Mouse (Mus musculus): Measurements from ENCODE around the gene Trim13.

Trim13 gene

GRCm38 (mm10) chr14:61620371-61620770 is 22.3 kb downstream of the Trim13 start:
- DNase-seq, result no peak

GRCm38 (mm10) chr14:61635969-61636368 is 37.9 kb downstream of the Trim13 start:
- DNase-seq, result no peak

DNA sequence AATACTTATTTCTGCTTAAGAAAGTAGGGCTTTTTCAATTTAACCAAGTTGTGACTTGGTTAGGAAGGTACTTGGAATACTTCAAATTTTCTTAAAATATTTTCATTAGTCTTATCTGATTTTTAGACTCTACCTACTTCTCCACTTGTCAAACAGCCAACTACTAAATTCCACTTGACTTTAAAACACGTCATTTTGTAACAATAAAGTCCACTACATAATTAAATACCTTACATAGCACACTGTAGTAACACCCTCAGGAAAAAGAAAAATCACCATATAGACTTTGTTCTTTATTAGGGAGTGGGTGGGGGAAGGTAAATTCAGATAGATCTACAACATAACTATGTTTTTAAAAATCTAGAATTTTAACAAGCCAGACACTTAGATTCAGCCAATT is 44.6 kb downstream of the Trim13 start:
- no peak for DNase-seq

DNA sequence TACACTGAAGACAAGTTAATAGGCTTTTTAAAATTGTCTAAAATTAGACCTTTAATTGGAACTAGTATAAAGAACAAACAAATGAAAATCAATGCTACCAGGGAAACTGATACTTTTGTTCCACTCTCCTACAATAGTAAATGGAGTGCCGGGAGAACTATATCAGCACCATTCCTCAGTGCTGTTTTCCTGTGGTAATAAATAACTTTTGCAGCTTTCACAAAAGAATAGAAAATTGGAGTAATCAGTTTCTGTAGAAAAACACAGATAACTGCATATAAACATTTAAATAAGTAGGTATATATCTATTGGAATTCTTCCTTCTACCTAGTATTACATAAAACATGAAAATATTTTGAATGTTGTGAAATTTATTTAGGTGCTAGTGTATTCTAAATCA is 47.5 kb downstream of the Trim13 start:
- DNase-seq, result no peak

DNA sequence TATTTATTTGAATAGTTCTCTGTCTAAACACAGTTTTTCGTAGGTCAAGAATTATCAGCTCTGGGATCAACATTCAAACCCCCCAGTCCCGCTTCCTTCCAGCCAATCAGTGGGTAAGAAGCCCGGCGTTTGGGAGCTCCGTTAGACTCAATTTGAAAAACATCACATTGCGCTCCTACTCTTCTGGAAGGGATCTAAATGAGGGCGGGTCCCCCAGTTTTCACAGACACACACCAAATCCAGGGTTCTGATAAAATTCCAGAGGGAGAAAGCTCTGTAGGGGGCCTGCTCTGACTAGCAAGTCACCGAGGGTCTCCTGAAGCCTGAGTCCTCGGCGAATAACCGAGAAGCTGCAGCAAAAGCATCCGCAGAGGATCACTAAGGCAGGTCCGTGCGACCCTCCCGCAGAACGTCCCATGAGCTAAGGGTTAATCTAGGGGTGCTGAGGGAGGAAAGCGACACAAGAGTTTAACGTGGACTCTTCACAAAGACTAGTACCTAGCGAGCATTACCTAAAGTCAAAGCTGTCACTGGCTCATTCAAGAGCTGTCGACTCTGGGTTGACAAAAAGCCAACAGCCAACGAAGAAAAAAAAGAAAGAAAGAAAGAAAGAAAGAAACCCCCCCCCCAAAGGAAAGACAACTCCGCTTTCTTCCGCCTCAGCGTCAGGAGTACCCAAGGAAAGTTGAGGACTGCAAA is 49.3 kb downstream of the Trim13 start:
- DNase-seq, result peak; percentile 56

DNA sequence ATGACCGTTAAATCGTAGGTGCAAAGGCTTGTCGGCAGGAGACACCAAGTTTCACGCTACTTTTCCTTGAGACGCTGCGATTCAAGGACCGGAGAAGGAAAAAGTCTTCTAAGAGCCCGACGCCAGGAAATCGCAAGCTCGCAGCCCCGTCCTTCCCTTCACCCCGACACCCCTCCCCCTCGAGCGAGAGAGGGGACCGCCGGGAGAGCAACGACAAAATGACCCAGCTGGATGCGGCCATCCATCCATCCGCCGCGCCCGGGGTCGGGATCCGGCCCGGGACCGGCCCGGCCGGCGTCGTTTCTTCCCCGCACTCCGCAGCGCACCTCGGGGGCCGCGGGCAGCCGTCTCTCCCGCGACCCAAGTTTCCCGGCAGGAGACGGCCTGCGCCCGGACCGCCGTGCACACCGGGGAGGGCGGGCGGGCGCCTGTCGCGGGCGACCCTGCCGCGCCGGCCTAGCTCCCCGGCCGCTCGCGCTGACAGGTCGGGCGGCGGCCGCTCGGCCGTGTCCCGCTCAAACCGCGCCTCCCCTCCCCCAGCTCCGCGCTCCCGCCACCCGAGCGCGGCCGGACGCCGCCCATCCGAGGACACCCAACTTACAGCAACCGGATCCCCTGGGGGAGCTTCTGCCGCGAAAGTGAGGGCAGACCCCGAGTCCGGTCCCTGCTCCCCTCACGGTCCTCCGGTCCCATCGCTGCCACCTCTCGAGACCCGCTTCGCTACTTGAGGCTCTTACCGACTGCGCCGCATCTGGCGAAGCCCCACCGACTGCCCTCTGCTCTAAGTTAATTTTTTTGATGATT is 50.0 kb downstream of the Trim13 start:
- DNase-seq, result peak; percentile 77

DNA sequence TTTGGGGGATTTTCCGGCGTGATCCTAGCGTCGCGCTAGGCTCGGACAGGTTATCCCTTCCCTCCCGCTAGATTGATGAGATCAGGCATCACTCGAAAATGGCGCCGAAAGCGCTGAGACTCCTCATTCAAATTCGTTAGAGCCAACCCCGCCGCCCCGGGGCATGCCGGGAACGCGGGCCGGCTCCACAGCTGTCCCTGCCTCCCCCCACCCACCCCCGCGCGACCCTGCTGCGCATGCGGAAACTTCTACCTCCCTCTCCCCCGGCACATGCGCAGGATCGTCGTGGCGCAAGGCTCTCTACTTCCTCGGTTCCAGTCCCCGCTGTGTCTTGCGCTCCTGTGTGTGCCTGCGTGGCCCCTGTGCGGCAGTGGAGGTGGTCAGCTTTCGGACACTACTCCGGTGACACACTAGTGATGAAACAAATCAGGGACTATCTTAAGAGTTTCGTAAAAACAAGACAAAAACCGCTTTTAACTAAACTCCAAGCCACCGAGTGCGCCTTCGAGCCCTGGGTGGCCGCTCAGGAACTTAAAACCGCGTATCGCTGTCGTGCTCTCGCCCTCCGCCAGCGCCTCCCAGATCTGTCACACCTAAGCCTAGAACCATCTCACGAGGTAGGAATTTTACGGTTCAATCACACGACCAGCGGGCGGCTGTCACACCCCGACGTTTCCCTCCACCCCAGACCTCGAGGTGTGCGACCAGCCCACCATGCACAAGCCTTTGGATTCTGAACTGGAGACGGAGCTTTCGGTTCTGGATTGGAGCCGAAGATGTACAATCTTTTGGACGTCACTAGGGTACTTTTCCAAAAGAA is 50.8 kb downstream of the Trim13 start:
- peak; percentile 99 for DNase-seq

DNA sequence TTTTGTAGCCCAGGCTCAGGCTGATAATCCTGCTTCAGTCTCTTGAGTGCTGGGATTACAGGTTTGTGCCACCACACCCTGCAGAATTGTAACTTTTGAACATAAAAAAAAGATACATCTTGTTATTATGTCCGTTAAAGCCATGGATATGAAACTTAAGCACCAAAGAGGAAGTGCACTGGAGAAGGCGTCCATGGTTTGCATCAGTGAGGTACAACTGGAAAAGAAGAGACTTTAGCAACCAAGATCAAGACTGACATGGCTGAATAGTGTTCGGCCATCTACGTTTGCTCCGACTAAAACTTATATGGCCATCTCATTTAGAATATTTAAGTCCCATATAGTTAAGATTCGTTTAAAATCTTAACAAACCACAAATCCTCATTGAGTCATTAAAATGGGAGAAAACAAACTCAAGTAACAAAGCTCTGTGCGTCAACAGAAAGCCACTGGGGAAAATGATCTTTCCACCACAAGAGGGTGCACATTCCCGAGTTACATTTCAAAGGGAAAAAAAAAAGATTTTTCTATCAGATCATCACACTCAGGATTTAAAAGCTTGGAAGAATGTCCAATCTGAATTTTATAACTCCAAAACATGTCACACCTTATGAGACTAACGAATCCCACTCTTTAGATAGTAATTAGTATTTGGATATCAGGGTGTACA is 52.4 kb downstream of the Trim13 start:
- peak; percentile 74 for DNase-seq

All from kidney, postnatal 10 days (tissue).